Mouse (Mus musculus) Muller cell, postnatal 12 days (primary cell): ENCODE data around the gene Kansl2.

ENCODE experiments used
- DNase-seq: peaks from one replicate; pipeline ENCODE4 v3.0.0-alpha.2; 2015; ENCODE audit errors: inconsistent ontology term

Kansl2 gene

GRCm38 (mm10) chr15:98503317-98503716 lies 30.7 kb downstream of the Kansl2 start:
- DNase-seq: no peak

DNA sequence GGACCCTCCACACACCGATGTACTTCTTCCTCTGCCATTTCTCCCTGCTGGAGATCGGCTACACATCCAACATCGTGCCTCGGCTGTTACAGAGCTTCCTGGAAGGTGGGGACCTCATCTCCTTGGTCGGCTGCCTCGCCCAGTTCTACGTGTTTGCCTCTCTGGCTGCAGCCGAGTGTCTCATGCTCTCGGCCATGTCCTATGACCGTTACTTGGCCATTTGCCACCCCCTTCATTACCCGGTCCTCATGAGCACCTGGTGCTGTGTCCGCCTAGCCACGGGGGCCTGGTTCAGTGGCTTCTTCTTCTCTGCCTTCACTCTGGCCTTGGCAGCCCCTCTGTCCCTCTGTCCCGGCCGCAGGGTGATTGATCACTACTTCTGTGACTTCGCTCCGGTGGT lies 36.4 kb downstream of the Kansl2 start:
- DNase-seq: no peak

DNA sequence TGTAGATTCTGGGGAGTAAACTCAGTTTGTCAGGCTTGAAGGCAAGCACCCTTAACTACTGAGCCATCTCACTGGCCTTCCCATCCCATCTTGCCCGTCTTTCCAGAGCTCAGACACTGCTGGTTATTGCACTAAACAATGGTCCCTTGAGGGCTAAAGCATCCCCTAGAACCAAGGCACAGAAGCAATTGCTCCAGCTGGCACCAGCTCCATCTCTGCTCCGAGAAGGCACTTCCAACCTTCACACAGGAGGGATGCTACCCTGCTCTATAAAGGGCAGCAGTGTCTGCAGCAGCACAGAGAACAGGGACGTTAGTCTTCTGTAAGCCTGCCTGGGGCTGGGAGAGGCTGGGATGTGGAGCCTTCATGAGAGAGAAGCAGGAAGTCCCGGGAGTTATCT lies 42.0 kb downstream of the Kansl2 start, which contains the start of gene Olfr279:
Olfr279 (plus strand) TSS at position 301 of the 400 bp plus-strand sequence.
- DNase-seq: no peak

DNA sequence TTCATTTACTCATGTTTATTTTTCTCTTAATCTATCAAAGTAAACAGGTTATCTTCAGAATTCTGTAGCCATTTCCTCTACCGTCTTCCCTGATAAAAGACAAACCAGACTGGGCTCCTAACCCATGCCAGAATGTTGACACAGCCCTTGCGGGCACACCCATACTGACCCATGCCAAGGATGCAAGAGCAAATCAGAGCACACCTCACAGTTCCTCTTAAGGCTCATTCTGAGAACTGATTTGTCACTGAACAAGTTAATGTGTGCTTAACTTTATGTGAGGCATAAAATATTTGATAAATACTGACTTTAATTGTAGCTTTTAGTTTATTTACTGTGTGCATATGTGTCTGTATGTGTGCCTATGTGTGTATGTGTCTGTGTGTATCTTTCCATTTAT lies 42.7 kb downstream of the Kansl2 start:
- no peak for DNase-seq

DNA sequence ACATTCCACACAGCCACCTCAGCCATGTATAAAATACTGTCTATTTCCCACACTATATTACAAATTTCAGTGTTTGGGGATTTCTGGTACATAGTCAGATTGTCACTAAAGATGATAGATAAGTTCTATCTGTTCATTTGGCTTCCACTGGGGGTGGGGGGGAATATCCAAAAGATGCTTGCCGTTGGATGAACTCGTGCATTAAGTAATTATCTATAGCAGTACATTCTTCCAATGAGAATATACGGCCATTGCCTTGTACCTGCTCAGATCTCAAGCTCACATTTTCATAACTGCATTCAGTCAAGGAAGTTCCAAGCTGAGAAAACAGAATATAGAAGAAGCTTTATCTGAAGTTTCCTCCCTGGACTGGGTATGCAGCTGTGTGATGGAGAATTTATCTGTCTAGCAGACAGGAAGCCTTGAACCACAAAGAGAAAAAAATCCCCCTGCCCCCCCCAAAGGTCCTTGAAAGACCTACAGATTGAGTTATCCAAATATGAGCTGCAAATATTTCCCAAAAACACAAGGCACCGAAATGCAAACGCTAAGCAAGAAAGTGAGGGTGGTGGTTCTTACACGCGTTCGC lies 47.5 kb downstream of the Kansl2 start:
- no peak for DNase-seq

- DNase-seq: no peak
Measured at GRCm38 (mm10) chr15:98483907-98484886, 49.9 kb downstream of the Kansl2 start.

DNA sequence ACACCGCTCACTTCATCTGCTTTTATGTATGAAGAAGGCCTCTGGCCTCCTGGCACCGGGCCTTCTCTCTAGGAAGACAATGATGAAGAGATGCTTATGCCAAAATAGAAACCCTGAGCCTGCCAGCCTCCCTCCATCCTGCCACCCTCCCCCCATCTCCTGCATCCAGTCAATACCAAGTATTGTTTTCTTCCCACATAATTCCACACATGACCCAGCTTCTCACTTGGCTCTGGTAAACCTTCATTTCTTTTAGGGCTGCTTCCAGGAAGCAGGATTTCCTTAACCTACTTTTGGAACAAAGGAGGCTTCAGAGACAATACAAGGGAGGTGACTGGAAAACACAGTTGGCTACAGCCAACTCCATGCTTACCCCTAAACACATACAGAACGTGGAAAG lies 51.4 kb downstream of the Kansl2 start, which contains the start of gene Lalba:
Lalba (minus strand) TSS at position 21 of the 400 bp plus-strand sequence.
- peak; percentile 22 for DNase-seq

DNA sequence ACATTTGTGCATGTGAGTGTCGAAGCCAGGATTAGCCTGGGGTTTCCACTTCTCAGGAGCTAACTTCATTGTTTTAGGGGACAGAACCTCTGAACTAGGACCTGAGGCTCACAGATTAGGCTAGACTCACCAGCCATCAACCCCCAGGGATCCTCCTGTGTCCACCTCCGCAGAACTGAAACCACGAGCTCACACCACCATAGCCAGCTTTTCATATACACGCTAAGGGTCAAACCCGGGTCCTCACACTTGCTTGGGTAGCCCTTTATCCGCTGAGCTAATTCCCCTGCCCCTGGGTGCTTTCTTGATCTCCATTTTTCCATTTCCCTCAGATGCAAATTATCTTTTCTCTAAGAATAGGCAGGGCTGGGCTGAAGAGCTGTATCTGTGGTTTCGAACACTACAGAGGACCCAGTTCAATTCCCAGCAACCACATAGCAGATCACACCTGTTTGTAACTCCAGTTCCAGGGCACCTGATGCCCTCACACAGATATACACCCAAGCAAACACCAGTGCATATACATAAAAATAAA lies 54.4 kb downstream of the Kansl2 start:
- DNase-seq: no peak

- DNase-seq: no peak
Measured at GRCm38 (mm10) chr15:98476281-98476680, 57.8 kb downstream of the Kansl2 start.

DNA sequence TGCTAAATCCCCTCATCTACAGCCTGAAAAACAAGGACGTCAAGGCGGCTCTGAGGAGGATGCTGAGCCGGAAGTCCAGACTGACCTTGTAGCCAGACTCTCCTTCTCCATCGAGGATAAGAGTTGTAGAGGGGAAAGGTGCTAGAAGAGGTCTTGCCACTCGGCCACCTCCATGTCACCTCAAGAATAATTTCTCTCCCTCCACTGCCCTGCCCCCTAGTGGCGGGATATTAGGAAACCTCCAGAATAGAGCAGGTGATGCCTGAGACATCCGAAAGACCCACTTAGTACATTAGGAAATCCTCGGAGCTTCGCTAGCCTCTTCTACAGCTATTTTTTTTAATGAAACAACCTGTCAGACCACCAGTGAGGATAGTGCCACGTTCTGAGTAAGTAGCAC lies 58.7 kb downstream of the Kansl2 start:
- DNase-seq: no peak

- no peak for DNase-seq
Measured at GRCm38 (mm10) chr15:98474958-98475357, 59.1 kb downstream of the Kansl2 start.

GRCm38 (mm10) chr15:98471539-98471938 lies 62.5 kb downstream of the Kansl2 start:
- no peak for DNase-seq

DNA sequence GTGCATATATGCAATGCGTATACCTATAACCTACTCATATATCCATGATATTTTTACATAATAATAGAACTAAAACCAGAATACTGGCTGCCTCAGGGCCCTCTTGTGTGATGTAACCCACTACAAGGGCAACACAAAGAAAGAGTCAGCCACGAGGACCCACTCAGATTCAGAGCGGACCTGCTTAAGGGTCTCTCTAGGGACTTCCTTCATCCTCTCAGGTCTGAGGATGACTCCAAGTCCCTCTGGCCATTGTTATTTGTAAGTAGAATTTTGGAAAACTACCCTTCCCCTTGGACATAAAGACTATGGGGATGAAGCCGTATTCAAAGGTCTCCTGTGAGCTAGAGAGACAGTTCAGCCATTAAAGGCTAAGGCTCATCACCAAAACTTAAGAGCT lies 64.5 kb downstream of the Kansl2 start, which contains the start of gene OR5BS1P:
OR5BS1P (plus strand) TSS at position 301 of the 400 bp plus-strand sequence.
- no peak for DNase-seq
